Mouse (Mus musculus): ENCODE data around the gene Commd8. TPM values are rescaled to one million over a fixed set of nuclear protein-coding genes. Genes with fewer than 3 reads are reported as not detected.
A peak's percentile ranks its signal among the peaks of the same experiment; 100 is the strongest.

The Commd8 gene
- 10 to 100 TPM; 31.5 to 35.5 TPM for total RNA-seq (2021)
- long read RNA-seq, experiment 1, transcript Commd8-201 (5 exons, 3,895 nt) = major isoform, 16 of 19 reads
- long read RNA-seq, experiment 1, partial matches to known transcripts = 0 of 19 reads
- long read RNA-seq, experiment 1, other reads (novel, unspliced or antisense) = 3 of 19 reads
- long read RNA-seq, experiment 2, transcript Commd8-201 (5 exons, 3,895 nt) = major isoform, 18 of 27 reads
- long read RNA-seq, experiment 2, partial matches to known transcripts = 0 of 27 reads
- long read RNA-seq, experiment 2, other reads (novel, unspliced or antisense) = 9 of 27 reads

DNA sequence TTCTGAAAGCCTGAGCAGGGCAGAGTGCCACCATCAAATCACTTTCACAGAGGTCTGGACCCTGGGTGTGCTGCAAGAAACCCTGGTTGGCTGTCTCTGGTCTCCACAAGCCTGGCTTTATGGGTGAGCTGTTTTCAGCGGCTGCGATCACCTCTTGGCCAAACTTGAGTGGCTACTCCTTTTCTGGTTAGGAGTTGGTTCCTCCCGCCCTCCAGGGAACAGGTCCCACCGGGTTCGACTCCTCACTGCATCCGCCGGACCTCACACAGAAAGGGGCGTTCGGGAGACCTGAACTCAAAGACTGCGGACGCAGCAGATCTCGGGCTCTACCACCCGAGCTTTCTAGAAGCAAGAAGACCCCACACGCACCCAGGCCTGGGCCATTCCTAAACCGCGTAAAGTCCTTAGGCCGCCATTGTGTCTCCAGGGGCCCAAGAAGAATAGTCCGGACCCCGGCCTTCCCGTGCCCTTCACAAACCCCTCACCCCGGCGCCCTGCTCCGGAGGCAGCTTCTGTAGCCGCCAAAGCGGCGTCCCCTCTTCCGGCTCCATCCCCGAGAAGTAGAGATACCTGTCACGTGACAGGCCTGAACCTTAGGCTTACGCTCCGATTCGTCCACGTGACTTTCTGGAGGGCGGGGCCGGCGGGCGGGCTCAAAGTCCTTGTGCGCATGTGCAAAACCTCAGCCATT lies at the start of gene Commd8:
TSS of gene Commd8 (minus strand) at position 596 of the 691 bp plus-strand sequence.
- Histone ChIP-seq H3K4me3 (peak within 1 kb of the TSS; percentile 85), H3K27ac (peak within 1 kb of the TSS; percentile 90)
- intact Hi-C loops (cut with DNase I) = no loop called here
- peak; percentile 95 for DNase-seq
- no peak for TF ChIP-seq CTCF (IDR thresholded peaks at IDR 0.05)

DNA sequence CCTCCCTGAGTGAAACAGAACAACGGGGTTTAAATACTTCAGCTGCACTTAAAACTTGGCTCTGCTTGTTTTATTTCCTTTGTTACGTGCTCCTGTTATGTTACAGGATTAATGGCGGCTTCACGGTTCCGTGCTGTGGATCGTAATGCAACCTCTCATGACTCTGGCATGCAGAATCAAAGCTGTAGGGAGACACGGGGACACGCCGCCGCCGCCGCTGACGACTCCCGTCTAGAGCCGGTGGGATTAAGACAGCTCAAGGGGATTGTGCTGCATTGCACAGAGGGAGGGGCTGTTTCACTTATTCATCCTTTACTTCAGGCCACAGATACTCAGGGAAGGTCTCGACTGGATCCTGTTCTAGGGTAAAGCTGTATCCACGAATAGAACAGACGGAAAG lies 43.8 kb upstream of the Commd8 start:
- intact Hi-C loops (cut with DNase I) = no loop called here
- no peak for DNase-seq
- no peak overlapping the region for H3K27ac ChIP-seq
- peak overlapping the region; percentile 11; the same call in 1 of the 2 replicates for H3K4me3 ChIP-seq
- TF ChIP-seq CTCF (IDR thresholded peaks at IDR 0.05) = no peak

DNA sequence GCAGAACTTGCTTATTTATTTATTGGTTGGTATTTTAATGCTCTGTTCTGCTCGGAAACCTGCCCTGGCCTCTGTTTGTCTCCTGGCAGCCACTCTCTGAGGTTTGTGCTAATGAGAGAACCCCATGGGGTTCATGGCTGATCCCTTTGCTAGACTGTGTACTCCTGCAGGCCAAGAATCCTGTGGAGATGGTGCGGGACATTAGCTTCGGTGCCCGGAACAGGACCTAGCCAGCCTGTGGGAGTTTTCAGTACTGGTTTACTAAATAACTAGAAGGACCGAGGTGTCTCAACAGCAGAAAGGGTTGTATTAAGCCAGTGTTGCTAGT lies 42.8 kb upstream of the Commd8 start:
- no peak overlapping the region for H3K27ac ChIP-seq
- TF ChIP-seq CTCF (IDR thresholded peaks at IDR 0.05) = no peak
- DNase-seq = no peak
- H3K4me3 ChIP-seq = no peak overlapping the region
- intact Hi-C loops (cut with DNase I) = no loop called here

DNA sequence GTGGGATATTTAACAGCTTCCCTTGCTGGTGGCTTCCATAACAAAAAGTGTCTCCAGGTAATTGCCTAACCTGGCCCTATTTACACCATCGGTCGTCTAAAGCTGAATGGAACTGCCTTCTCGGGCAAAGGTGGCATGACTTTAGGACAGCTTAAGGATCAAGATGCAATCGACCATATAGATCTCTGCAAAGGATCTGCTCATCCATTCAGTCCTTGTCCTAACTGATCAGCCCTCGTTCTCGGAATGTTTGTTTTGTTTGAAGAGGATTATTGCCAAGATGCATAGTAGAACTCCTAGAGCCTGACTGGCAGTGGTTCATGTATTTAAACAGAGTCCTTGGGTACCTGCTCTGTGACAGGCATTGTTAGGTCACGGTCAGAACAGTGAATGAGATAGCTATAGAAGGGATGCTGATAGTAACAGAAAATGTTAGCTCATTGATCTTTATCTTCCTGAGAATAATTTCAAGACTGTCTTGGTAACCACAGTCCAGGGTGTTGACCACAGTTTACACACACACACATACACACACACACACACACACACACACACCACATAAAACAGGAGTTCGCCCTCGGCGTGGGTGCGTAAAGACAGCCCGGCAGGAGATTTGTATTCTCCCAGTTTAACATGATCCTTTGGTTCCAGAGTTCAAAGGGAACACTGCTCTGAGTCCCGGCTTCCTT lies 42.3 kb upstream of the Commd8 start:
- intact Hi-C loops (cut with DNase I) = no loop called here
- no peak overlapping the region for H3K4me3 ChIP-seq
- no peak for DNase-seq
- no peak for TF ChIP-seq CTCF (IDR thresholded peaks at IDR 0.05)
- H3K27ac ChIP-seq = no peak overlapping the region

DNA sequence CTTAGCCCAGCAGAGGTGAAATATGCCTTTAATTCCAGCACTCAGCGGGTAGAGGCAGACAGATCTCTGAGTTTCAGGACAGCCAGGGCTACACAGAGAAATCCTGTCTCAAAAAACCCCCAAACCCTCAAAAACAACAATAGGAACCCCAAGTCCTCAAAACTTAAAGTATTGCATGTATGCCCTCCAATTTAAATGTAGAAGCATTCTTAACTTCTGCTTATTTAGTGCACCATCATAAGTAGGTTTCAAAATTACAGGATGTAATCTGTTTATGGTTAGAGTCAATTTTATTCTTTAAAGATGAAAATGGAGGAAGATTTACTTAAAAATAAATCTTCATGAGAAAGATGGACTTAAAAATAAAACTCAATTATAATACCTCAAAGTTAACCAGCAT lies 40.5 kb upstream of the Commd8 start:
- Histone ChIP-seq H3K27ac (no peak overlapping the region), H3K4me3 (no peak overlapping the region)
- DNase-seq = no peak
- TF ChIP-seq CTCF (IDR thresholded peaks at IDR 0.05) = no peak
- intact Hi-C loops (cut with DNase I) = no loop called here

DNA sequence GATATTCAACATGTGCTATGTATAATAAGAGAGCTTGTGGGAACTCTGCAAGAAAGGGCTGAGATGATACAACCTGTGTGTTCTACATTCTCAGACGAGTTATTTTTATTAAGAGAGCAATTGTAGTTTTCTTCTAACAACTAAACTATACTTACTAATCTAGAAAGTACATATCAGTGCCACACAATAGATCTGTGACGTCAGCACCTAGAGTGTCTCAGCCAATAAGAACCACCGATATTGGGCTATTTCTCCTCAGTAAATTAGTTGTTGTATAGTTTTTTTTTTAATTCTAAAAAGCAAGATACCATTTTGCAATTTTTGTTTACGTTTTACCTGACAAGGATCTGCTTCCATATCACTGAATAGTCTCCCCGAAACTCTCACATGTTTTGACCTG lies 37.3 kb upstream of the Commd8 start:
- Histone ChIP-seq H3K27ac (0 out of 2 replicates have a peak overlapping the region, but pooled peaks have one; percentile 79), H3K4me3 (peak overlapping the region; percentile 88)
- no peak for DNase-seq
- intact Hi-C loops (cut with DNase I) = loop anchor here (2.0 kb wide), 1 partner anchor 24 kb away; no protein-coding TSS in a partner anchor
- no peak for TF ChIP-seq CTCF (IDR thresholded peaks at IDR 0.05)

DNA sequence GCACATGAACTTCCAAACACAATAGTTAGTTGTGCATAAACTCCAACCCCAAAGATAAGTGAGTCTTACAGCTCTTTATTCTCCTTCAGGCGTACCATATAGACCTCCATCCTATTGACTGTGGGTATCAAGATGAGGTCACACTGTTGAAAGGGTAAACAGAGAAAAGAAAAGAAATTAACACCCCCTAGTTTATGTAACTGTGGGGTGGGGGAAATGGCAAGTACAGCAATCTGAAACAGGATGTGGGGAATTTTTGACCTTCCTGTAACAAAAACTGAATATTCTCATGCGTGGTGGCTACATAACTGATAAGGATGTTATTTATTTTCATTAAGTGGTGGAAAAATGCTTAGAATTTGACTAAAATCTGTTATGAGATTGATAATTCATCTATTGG lies 36.5 kb upstream of the Commd8 start:
- intact Hi-C loops (cut with DNase I) = loop anchor here (2.0 kb wide), 1 partner anchor 24 kb away; no protein-coding TSS in a partner anchor
- peak overlapping the region; percentile 88 for H3K4me3 ChIP-seq
- DNase-seq = no peak
- no peak for TF ChIP-seq CTCF (IDR thresholded peaks at IDR 0.05)
- peak overlapping the region; percentile 79 for H3K27ac ChIP-seq

DNA sequence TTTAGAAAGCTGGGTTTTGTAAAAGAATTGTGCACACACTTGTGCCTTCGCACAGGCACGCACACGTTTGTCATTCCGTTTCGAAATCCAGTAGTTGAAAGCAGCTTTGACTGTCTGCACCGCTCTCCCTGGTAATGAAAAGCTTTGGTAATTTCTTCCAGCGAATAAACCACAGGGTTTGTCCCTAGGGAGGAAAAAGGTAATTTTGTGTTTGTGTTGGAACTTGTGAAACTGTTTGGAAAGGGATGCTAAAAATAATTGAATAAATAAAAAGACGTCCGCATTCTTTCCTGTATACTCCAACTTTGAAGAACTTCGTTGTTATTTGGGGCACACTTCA lies 35.7 kb upstream of the Commd8 start:
- TF ChIP-seq CTCF (IDR thresholded peaks at IDR 0.05) = no peak
- DNase-seq = no peak
- intact Hi-C loops (cut with DNase I) = loop anchor here (2.0 kb wide), 1 partner anchor 23 kb away; no protein-coding TSS in a partner anchor
- H3K4me3 ChIP-seq = peak overlapping the region; percentile 88
- H3K27ac ChIP-seq = peak overlapping the region; percentile 79

DNA sequence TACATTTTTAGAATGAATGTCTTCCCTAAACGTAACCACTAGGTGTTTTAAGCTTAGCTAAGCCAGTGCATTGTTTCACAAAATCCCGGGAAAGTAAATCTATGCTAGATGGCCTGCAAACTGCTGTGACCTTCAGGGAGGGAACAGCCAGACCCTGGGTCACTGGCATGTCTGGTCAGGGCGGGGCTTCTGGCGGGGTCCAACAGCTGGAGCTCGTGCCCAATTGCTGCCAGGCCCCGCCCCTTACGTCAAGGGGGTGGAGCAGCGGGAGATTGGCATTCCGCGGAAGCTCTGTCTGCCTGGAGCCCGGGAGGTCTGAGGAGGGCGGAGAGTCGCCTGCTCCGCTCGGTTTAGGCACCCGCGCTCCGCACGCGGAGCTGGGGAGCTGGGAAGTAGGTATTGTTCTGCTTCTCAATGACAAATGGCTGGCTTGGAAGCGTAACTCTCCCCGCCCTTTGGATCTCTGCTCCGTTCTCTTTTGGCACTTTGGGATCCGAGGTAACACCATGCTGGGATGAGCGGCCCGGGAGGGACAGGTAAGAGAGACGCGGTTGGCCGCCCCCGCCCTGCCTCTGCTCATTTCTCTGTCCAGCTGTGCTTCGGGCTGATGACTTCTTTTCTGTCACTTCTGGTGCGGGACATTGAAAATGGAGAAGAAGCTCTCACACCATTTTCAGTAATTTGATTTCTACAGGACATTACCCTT lies 35.2 kb upstream of the Commd8 start:
- Histone ChIP-seq H3K27ac (peak overlapping the region; percentile 79), H3K4me3 (peak overlapping the region; percentile 88)
- peak; percentile 95 for DNase-seq
- no peak for TF ChIP-seq CTCF (IDR thresholded peaks at IDR 0.05)
- intact Hi-C loops (cut with DNase I) = no loop called here

DNA sequence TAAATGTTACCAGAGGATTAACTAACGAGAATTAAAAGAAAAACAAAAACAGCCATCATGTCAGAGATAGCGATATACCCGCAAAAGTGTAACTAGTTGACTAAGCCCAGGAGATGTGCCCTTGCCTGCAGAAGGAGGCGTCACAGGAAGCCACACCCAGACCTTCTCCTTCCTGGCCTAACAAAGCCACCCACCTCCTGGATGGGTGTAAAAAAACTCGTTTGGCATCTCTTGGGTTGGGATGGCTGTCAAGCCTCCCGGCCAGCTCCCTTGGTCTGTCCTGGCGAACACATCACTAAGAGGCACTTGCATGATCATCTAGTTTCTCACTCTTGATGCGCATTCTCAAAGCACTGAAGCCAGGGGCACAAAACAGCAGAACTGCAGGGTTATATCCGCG lies 34.0 kb upstream of the Commd8 start:
- Histone ChIP-seq H3K27ac (peak overlapping the region; percentile 79), H3K4me3 (peak overlapping the region; percentile 88)
- intact Hi-C loops (cut with DNase I) = no loop called here
- DNase-seq = peak; percentile 45
- TF ChIP-seq CTCF (IDR thresholded peaks at IDR 0.05) = no peak

DNA sequence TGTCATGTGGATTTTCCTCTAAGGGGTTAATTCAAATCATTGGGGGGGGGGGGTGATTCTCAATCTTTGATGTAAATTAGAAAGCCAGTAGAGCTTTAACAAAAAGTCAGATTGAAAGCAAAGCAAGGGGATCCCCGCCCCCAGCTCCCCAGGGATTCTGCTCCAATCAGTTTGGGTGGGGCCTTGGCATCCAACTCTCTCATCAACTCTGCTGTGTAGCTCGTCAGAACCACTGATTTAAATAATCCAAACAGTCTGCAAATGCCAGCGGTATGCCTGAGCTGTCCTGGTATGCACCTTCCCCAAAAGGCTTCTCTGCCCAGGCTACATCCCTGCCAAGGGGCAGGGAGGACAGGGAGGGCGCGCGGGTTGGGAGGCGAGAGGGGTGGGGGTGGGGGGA lies 33.6 kb upstream of the Commd8 start:
- no peak for TF ChIP-seq CTCF (IDR thresholded peaks at IDR 0.05)
- DNase-seq = peak; percentile 71
- intact Hi-C loops (cut with DNase I) = no loop called here
- H3K4me3 ChIP-seq = peak overlapping the region; percentile 88
- H3K27ac ChIP-seq = peak overlapping the region; percentile 79

DNA sequence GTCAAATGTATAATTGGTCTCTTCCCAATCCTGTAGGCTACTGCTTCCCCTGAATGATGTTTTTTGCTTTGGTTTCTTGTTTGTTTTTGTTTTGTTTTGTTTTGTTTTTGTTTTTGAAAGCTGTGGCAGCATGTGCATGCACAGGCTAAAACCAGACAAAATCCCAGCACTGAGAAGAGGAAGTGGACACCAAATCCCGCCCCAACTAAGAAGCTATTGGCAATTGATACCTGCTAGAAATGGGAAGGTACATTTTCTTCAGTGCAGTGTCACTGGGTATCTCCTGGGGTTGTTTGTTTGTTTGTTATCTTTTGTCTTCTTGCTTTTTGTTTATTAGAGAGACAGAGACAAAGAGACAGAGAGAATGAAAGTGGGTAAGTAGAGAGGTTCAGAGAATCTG lies 27.5 kb upstream of the Commd8 start:
- intact Hi-C loops (cut with DNase I) = no loop called here
- DNase-seq = no peak
- Histone ChIP-seq H3K27ac (no peak overlapping the region), H3K4me3 (no peak overlapping the region)
- TF ChIP-seq CTCF (IDR thresholded peaks at IDR 0.05) = no peak

DNA sequence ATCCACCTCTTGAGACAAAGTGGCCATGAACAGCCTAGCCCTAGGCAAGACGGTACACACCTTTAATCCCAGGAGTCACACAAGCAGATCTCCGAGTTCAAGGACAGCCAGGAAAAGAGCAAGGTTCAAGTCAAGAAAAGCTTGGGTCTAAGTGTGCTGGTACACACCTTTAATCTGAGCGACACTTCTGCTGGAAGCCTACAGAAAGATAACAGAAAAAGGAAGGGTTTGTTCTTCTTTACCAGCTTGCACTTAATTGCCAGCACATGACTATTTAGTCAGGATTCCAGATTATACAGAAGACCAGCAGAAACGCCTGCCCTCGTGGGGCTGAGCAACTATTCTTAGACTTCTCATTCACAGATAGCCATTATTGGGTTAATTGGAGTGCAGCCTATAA lies 23.9 kb upstream of the Commd8 start:
- DNase-seq = no peak
- intact Hi-C loops (cut with DNase I) = no loop called here
- H3K27ac ChIP-seq = no peak overlapping the region
- TF ChIP-seq CTCF (IDR thresholded peaks at IDR 0.05) = no peak
- H3K4me3 ChIP-seq = no peak overlapping the region

Measured in gastrocnemius, adult 2 months (tissue).